Mouse (Mus musculus): ENCODE results near the gene Rab40c.

Gene Rab40c

DNA sequence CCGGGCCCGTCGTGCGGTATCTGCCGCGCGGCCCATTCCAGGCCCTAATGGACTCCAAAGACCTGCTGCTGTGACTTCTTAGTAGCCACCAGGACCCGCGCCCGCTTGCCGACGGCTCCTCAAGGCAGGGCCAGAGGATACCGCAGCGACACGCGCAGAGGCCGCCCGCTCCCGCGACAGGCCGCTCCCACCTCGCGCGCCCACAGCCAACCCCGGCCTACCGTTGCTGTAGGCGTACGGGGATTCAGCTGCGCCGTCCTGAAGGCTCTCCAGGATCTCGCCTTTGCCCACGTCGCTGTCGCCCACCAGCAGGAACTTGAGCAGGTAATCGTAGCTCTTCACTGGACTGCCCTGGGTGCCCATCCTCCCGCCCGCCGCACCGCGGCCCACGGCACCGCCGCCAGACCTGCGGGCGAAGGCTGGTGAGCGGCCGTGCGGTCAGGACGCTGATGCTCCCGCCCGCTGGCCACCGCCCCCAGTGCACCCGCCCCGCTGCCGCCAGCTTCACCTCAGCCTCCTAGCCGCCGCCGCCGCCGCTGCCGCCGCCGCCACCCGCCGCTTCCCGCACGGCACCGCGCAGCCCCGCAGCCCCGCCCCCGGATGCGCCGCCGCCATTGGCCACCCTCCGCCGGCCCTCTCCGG is at the start of gene Rab40c:
Gene Rab40c, minus strand, starts transcription at position 584 of the 642 bp plus-strand sequence.
- DNase-seq, result no peak

- peak; percentile 80 for DNase-seq
Measured at GRCm38 (mm10) chr17:25968176-25968575, 48.6 kb upstream of the Rab40c start.

DNA sequence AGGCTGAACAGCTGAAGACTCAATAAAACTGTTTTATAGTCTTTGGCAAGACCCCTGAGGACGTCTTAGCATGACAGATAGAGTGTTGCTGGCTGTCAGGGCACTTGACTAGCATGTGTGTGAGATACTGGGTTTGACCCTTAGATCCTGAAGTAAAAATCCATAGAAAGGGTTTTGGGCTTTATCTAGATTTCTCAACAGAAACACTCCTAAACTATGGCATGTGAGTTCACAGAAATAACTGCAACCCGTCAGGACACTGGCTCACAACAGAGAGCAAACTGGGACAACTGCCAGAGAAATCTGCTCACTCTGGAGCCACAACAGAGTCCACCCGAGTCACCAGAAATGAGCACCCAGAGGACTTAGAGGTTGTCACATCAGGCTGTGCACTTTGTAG is 48.1 kb upstream of the Rab40c start:
- DNase-seq, result no peak

- DNase-seq, result no peak
Measured at GRCm38 (mm10) chr17:25964271-25964670, 44.7 kb upstream of the Rab40c start.

- no peak for DNase-seq
Measured at GRCm38 (mm10) chr17:25962413-25962905, 42.9 kb upstream of the Rab40c start.

DNA sequence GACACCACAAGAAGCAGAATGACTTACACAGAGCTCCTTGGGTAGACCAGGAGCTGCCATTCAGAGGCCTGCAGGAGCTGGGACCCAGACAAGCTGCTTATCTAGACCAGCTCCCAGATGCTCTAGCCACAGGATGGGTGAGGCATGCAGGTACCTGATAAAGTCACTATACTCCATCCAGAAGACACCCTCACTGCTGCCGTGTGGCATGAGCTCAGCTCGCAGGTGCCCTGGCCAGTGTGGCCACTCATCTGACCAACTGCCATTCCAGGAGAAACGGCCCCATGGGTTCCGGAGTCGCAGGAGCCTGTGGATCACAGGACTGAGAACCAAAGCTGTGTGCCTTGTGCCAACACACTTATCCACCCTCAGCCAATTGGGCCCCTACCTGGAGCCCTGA is 42.0 kb upstream of the Rab40c start:
- DNase-seq, result no peak

GRCm38 (mm10) chr17:25959630-25960467 is 40.3 kb upstream of the Rab40c start:
- DNase-seq, result no peak

- no peak for DNase-seq
Measured at GRCm38 (mm10) chr17:25958771-25959494, 39.4 kb upstream of the Rab40c start.

DNA sequence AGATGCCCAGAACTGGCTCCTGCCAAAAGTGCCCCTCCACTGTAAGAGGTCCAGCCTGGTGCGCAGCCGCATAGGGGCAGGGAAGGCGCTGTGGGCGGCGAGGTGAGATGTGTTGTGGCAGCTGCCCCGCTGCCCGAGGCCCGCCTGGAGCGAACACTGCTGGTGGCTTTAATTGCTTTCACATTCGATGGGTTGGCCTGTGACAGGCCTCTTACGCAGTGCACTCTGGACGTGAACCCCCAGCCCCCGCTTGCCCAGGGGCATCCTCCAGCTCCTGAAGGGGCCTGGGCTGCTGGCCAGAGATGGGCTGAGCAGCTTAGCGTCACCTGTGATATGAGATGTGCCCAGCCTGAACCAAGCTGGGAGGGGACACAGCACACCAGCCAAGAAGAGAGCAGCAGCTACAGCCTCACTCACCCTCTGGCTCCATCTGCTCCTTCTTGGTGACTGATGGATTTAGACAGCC is 38.1 kb upstream of the Rab40c start:
- no peak for DNase-seq

DNA sequence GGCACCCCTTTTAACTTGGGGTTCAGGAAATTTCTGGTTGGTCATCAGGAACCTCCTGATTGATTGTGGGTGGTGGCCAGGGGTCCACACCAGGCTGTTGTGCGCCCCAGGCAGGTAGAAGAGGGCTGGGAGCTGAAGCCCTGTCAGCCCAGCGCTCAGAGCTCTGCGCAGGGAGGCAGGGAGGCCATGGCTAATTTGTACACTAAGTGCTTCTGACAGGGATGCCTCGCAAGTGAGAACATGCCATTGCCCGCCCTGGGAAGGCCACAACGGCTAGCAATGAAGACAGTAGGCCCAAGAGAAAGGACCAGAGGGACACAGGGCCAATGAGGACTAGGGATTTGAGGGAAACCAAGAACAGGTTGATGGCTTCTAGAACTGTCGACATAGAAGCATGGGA is 37.1 kb upstream of the Rab40c start:
- DNase-seq, result no peak

DNA sequence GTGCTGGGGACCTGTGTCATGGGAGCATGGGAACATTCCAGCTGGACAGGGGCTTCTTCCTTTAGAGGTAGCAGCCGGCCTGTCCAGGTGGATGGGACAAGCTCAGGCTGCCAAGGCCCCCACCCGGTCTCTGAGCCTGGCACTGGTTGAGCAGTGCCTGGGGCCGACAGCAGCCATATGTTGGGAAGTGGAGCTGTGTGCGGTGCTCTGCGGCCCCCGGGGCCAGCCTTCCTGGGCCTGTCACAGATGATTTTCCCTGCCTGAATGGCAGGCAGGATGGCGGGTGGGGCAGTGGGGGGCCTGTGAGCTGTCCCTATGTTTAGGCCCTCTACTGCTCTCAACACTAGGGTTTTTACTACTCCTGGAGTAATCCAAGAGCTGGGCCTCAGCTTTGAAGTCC is 36.7 kb upstream of the Rab40c start:
- DNase-seq, result no peak

- DNase-seq, result no peak
Measured at GRCm38 (mm10) chr17:25955736-25956135, 36.2 kb upstream of the Rab40c start.

GRCm38 (mm10) chr17:25954671-25955070 is 35.1 kb upstream of the Rab40c start:
- DNase-seq, result no peak

DNA sequence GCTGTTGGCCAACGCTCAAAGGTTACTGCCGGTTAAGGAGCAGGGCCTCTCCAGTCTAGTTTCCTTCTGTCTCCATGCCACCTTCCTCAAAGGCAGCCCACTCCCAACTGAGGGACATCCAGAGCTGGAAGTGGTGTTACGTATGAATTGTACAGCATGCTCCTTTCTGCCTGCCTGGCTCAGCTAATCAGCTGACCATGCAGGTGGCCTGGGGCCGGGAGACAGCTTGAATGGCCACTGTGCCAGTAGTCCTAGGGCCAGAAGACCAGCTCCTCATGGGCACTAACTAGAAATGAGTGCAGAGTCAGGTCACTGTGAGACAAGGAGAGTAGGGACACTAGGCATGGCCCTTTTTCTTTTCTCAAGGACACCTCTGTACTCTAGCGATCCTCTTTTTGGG is 33.6 kb upstream of the Rab40c start:
- DNase-seq, result no peak

DNA sequence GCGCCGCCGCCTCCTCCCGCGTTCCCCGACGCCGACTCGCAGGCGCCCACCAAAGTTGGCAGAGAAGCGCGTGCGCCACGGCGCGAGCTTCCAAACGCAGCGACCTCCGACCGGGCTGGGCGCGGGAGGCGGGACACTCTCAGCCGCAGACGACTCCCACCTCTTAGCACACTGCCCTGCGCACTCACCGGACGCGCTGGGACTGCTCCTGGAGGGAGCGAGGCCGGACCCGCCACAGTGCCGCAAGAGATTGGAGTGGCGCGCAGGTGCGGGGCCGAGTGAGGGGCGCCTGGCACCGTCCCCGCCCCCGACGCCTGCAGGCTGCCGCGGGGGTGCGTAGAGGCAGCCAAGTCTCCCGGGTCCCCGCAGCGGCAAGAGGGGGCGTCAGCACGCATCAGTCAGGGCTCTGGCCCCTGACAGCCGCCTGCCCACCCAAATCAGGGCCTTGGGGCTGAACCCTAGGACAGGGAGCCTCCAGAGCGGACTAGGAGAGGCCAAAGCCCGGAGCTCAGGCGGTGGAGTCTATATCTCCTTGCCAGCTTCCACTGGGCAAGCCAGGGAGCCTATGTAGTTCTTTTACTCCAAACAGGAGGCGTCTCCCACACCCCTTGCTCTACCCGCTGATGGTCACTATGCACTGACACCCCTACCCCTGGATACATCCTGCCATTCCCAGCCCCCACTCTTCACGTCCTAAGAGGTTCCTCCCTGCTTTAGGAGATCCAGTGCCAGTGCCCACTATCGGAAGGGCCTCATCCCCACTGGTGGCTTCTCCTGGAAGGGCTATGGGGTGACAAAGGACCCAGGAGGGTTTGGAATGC is 32.5 kb upstream of the Rab40c start, which contains the start of gene A930017K11Rik:
Gene A930017K11Rik, minus strand, starts transcription at position 763 of the 821 bp plus-strand sequence.
- no peak for DNase-seq

DNA sequence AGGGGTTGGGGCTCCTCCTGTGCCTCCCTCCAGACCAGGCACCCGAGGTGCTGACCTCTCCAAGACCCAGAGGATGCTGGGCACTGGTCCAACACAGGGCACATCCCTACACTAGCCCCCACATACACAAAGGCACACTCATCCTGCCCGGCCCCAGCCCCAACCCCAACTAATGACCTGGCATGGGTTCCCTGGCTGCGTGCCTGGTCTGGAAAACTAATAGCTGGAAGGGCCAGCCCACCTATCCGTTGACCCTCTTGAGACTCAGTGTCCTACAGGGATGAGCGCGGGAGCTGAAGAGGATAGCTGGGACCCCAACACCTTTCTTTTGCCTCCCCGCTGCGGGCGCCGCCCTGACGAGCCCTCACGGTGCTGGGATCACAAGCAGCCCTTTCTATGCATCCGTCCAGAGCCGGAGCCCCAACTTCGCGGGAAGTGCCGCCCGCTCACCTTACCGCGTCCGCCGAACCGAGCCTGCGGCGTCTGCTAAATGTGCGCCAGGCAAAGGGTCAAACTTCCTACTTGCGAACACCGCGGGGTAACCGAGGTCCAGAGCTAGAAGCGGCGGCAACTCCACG is 31.8 kb upstream of the Rab40c start:
- no peak for DNase-seq

GRCm38 (mm10) chr17:25950706-25951105 is 31.2 kb upstream of the Rab40c start:
- DNase-seq, result no peak

DNA sequence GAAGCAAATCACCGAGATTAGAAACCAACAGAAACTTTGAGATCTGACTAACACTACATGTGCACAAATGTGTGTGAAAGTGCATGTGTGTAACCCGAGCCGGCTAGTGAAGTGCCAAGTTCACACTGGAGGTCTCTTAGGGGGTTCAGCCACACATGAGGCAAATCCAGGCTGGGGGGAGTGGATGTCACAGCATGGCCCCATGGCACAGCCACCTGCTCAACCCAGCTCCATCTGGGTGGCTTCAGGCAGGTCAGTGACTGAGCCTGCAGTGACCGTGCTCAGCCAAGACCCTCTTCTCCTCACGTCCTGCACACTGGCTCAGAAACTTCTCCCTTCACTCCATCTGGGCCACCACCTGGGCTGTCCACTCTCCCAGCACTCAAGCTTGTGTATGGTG is 30.5 kb upstream of the Rab40c start:
- no peak for DNase-seq

DNA sequence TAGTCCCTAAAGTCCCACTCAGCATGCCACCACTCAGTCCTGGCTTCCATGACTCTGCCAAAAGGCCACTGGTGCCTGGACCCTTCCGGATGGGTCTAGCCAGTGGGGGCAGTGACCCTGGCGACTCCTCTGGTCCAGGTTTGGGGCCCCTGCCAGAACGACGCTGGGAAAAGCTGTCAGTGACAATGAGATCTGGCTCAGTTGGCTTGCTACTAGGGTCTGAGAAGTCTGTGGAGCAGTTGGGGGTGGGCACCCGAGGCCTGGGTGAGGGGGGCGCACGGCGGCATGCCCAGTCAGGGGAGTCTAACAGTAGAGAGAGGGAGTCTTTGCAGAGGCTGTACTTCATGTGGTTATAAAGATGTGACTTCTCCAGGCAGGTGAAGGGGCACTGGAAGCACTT is 28.5 kb upstream of the Rab40c start:
- no peak for DNase-seq

- DNase-seq, result no peak
Measured at GRCm38 (mm10) chr17:25947576-25947975, 28.0 kb upstream of the Rab40c start.

DNA sequence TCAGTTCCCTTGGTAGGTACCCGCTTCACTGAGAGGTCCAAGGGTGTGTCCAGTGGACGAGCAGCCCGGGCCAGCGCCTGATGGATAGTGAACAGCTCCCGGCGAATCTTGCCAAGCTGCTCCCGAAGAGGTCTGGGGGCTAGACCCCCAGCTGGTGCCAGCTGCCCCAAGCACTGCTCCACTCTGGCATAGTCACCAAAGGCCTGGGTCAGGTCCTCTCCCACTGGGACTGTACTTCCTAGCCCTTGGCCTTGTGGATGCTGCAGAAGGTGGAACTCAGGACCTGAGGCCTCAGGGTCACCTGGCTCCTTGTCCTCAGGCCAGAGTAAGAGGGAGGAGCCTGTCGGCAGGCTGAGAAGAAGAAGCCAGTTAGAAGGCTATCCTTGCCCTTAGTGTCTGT is 27.4 kb upstream of the Rab40c start:
- DNase-seq, result no peak

GRCm38 (mm10) chr17:25946349-25946748 is 26.8 kb upstream of the Rab40c start:
- no peak for DNase-seq
